Mouse (Mus musculus) limb, embryonic 10.5 days (tissue): ENCODE data around the gene Zfp473. TPM values are rescaled to one million over a fixed set of nuclear protein-coding genes. Genes with fewer than 3 reads are reported as not detected.
"Not testable (repeated sequence)": the region's sequence is repeated elsewhere in the genome, so short reads cannot be mapped to it uniquely, and the experiment has no call there.

ENCODE experiments used
- DNase-seq: peaks from one replicate; pipeline ENCODE4 v3.0.0-alpha.2; 2017; ENCODE audit warnings: low spot score
- H3K27ac ChIP-seq: fragments of 300-500 bp; sonication (generic); 2 replicates; pipeline ENCODE4 v1.5.1; 2016; ENCODE audit warnings: mild to moderate bottlenecking
- H3K27me3 ChIP-seq: fragments of 300-500 bp; sonication (generic); 2 replicates; pipeline ENCODE4 v1.6.1; 2016; ENCODE audit warnings: low read depth, mild to moderate bottlenecking; ENCODE audit not compliant: poor library complexity, severe bottlenecking
- H3K36me3 ChIP-seq: fragments of 300-500 bp; sonication (generic); 2 replicates; pipeline ENCODE4 v1.6.1; 2016; ENCODE audit warnings: mild to moderate bottlenecking, moderate library complexity
- H3K4me1 ChIP-seq: fragments of 300-500 bp; sonication (generic); 2 replicates; pipeline ENCODE4 v1.6.1; 2016
- H3K4me3 ChIP-seq: fragments of 300-500 bp; sonication (generic); 2 replicates; pipeline ENCODE4 v1.5.1; 2016; ENCODE audit warnings: mild to moderate bottlenecking, moderate library complexity
- H3K9me3 ChIP-seq: fragments of 300-500 bp; sonication (generic); replicated peaks from 2 replicates; pipeline ENCODE4 v1.6.1; 2016; ENCODE audit warnings: mild to moderate bottlenecking
- whole genome bisulfite sequencing: fragments of 180-500 bp; shearing (Covaris S2); methylation state at CpG from one replicate; pipeline ENCODE4 v1.1.7; 2016; 5-methylcytosine and 5-hydroxymethylcytosine counted together
- polyA plus RNA-seq: library from polyadenylated mRNA; unstranded; fragments of >200 nt; fragmentation: Nextera tagmentation; extraction: Ambion mirVana; gene quantifications from 2 replicates; pipeline ENCODE4 v1.2.1, GENCODE M21; 2016

Gene Zfp473
- polyA plus RNA-seq, 1 experiment from 2014 or later = 2.6 TPM

DNA sequence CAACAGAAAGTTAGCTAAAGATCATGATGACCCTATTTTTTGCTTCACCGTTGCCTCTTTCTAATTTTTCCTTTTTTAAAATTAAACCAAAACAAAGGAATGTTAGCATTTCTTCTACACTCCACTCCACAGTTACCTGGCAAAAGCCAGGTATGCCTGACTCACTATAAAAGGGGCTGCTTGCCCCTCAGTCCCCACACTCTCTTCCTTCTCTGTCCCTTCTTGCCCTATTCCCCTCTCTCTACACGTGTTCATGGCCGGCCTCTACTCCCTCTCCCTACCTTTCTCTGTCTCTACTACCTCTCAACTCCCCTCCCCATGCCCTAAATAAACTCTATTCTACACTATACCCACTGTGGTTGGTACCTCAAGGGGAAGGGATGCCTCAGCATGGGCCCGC lies 3.7 kb downstream of the Zfp473 start:
- H3K9me3 ChIP-seq = no peaks in the 10 kb centered on the region
- H3K36me3 ChIP-seq = peaks cover under 1% of the 10 kb centered on the region; the same call in 1 of the 2 replicates
- H3K4me3 ChIP-seq = peak overlapping the region; percentile 74; the same call in 1 of the 2 replicates
- H3K27me3 ChIP-seq = 0 out of 2 replicates have a peak, but pooled peaks cover 6% of the 10 kb centered on the region
- H3K27ac ChIP-seq = no peak overlapping the region
- peaks cover 32% of the 10 kb centered on the region for H3K4me1 ChIP-seq
- 73% methylated on average over 4 of the region's 4 CpGs for WGBS
- DNase-seq = no peak

- Histone ChIP-seq H3K27ac (peak overlapping the region; percentile 66), H3K4me3 (peak overlapping the region; percentile 54), H3K9me3 (no peaks in the 10 kb centered on the region), H3K36me3 (no peaks in the 10 kb centered on the region), H3K4me1 (peaks cover 32% of the 10 kb centered on the region), H3K27me3 (0 out of 2 replicates have a peak, but pooled peaks cover 6% of the 10 kb centered on the region)
- peak; percentile 80 for DNase-seq
- under 1% methylated on average over 18 of the region's 18 CpGs for WGBS
Measured at GRCm38 (mm10) chr7:44745076-44745475, 5.8 kb downstream of the Zfp473 start.

DNA sequence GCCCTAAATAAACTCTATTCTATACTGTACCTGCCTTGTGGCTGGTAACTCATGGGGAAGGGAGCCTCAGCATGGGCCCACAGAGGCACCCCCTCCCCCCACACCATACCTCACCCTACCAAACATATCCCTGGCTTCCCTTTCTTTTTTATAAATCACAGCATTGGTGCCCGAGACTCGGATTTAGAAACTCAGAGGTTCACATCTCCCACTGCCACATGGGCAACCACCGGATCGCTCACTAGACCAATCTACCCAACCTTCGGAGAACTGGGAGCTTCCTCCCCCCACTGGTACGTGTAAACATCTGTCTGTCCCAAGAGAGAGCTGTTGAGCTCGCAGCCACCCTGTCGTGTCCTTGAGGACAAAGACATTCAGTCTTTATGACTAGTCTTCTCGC lies 6.6 kb downstream of the Zfp473 start:
- Histone ChIP-seq H3K27ac (0 out of 2 replicates have a peak overlapping the region, but pooled peaks have one; percentile 66), H3K9me3 (no peaks in the 10 kb centered on the region), H3K4me3 (peak overlapping the region; percentile 54; the same call in 1 of the 2 replicates), H3K27me3 (0 out of 2 replicates have a peak, but pooled peaks cover 6% of the 10 kb centered on the region), H3K4me1 (peaks cover 28% of the 10 kb centered on the region), H3K36me3 (no peaks in the 10 kb centered on the region)
- WGBS = 47% methylated on average over 9 of the region's 9 CpGs
- DNase-seq = no peak

DNA sequence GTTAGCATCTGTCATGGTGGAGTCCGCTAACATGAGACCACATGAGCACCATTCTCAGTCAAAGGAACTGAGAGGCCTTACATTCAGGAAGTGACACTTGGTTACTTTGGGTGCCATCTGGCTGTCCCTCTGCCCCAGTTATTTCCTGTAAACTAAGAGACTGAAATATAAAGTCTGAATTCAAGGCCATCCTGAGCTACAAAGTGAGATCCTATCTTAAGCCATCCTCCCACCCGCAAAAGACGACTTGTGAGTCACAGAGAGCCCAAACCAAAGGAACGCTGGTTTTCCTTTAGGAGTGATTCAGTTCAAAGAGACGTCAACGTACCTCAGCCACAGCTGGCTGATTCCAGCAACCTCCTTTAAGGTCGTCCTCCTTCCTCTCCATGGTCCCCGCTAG lies 9.5 kb downstream of the Zfp473 start:
- peaks cover 11% of the 10 kb centered on the region for H3K4me1 ChIP-seq
- DNase-seq = no peak
- no peak overlapping the region for H3K27ac ChIP-seq
- 0 out of 2 replicates have a peak, but pooled peaks cover 6% of the 10 kb centered on the region for H3K27me3 ChIP-seq
- H3K9me3 ChIP-seq = no peaks in the 10 kb centered on the region
- WGBS = 92% methylated on average over 8 of the region's 8 CpGs
- H3K36me3 ChIP-seq = no peaks in the 10 kb centered on the region
- H3K4me3 ChIP-seq = no peak overlapping the region

- DNase-seq = no peak
- Histone ChIP-seq H3K9me3 (no peaks in the 10 kb centered on the region), H3K36me3 (peaks cover 19% of the 10 kb centered on the region), H3K27me3 (no peaks in the 10 kb centered on the region), H3K27ac (no peak overlapping the region), H3K4me3 (no peak overlapping the region), H3K4me1 (no peaks in the 10 kb centered on the region)
- 90% methylated on average over 9 of the region's 9 CpGs for WGBS
Measured at GRCm38 (mm10) chr7:44733723-44734122, 17.1 kb downstream of the Zfp473 start.

GRCm38 (mm10) chr7:44728082-44728975 lies 22.5 kb downstream of the Zfp473 start:
- DNase-seq = no peak
- Histone ChIP-seq H3K27ac (no peak overlapping the region), H3K4me3 (no peak overlapping the region), H3K36me3 (peaks cover 7% of the 10 kb centered on the region; the same call in 1 of the 2 replicates), H3K27me3 (no peaks in the 10 kb centered on the region), H3K4me1 (no peaks in the 10 kb centered on the region), H3K9me3 (no peaks in the 10 kb centered on the region)
- WGBS = 86% methylated on average over 11 of the region's 11 CpGs

DNA sequence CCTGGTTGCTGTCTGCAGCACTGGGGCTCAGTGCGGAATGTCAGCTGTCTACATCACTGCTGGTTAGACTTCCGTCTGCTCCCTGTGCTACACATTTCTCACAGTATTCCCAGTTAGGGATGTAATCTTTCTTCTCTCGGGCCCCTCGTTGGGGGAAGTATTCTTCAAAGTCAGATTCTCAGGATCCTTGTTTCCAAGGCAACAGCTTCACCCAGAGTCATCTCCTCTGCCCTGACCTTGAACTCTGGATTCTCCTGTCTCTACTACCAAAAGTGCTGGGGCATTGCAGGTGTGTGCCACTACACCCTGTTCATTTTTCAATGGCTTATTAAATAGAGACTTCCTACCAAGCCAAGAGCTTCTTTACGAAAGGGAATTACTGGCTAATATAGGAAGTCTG lies 23.7 kb downstream of the Zfp473 start:
- Histone ChIP-seq H3K36me3 (peaks cover 1% of the 10 kb centered on the region; the same call in 1 of the 2 replicates), H3K27ac (no peak overlapping the region), H3K9me3 (no peaks in the 10 kb centered on the region), H3K4me1 (no peaks in the 10 kb centered on the region), H3K4me3 (no peak overlapping the region), H3K27me3 (no peaks in the 10 kb centered on the region)
- 76% methylated on average over 5 of the region's 5 CpGs for WGBS
- no peak for DNase-seq

DNA sequence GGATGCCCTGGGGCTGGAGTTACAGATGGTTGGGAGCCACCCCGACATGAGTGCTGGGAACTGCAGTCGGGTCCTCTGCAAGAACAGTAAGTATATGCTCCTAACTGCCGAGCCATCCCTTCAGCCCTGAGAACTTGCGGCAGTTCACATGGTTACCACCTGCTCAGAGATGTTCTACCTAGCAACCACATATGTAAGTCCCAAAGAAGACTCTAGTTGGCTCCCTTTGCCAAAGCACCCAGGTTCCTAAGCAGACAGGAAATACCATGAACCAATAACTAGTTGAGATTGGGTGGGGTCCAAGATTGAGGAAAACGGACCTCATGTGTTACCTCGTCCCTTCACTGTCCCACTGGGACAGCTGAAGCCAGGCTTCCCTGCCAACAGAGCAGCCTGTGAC lies 24.5 kb downstream of the Zfp473 start:
- Histone ChIP-seq H3K27me3 (no peaks in the 10 kb centered on the region), H3K4me1 (no peaks in the 10 kb centered on the region), H3K9me3 (no peaks in the 10 kb centered on the region), H3K4me3 (no peak overlapping the region), H3K27ac (no peak overlapping the region), H3K36me3 (no peaks in the 10 kb centered on the region)
- no peak for DNase-seq
- WGBS = 82% methylated on average over 6 of the region's 6 CpGs

GRCm38 (mm10) chr7:44724316-44724715 lies 26.5 kb downstream of the Zfp473 start:
- Histone ChIP-seq H3K27ac (no peak overlapping the region), H3K9me3 (no peaks in the 10 kb centered on the region), H3K4me3 (no peak overlapping the region), H3K4me1 (no peaks in the 10 kb centered on the region), H3K36me3 (no peaks in the 10 kb centered on the region), H3K27me3 (no peaks in the 10 kb centered on the region)
- WGBS = 33% methylated on average over 7 of the region's 7 CpGs
- DNase-seq = no peak

GRCm38 (mm10) chr7:44722058-44722457 lies 28.8 kb downstream of the Zfp473 start:
- Histone ChIP-seq H3K36me3 (no peaks in the 10 kb centered on the region), H3K4me3 (no peak overlapping the region), H3K9me3 (no peaks in the 10 kb centered on the region), H3K27me3 (no peaks in the 10 kb centered on the region), H3K27ac (no peak overlapping the region), H3K4me1 (no peaks in the 10 kb centered on the region)
- DNase-seq = no peak
- WGBS = 91% methylated on average over 5 of the region's 5 CpGs

GRCm38 (mm10) chr7:44709881-44710280 lies 41.0 kb downstream of the Zfp473 start:
- Histone ChIP-seq H3K27me3 (no peaks in the 10 kb centered on the region), H3K27ac (no peak overlapping the region), H3K4me3 (no peak overlapping the region), H3K4me1 (no peaks in the 10 kb centered on the region), H3K9me3 (no peaks in the 10 kb centered on the region), H3K36me3 (no peaks in the 10 kb centered on the region)
- WGBS = 81% methylated on average over 5 of the region's 5 CpGs
- DNase-seq = no peak

GRCm38 (mm10) chr7:44708574-44708973 lies 42.3 kb downstream of the Zfp473 start, which contains the start of gene Izumo2:
TSS of gene Izumo2 (plus strand) at chr7:44708742.
- DNase-seq = no peak
- WGBS = 74% methylated on average over 14 of the region's 14 CpGs
- no peaks in the 10 kb centered on the region for H3K27me3 ChIP-seq

DNA sequence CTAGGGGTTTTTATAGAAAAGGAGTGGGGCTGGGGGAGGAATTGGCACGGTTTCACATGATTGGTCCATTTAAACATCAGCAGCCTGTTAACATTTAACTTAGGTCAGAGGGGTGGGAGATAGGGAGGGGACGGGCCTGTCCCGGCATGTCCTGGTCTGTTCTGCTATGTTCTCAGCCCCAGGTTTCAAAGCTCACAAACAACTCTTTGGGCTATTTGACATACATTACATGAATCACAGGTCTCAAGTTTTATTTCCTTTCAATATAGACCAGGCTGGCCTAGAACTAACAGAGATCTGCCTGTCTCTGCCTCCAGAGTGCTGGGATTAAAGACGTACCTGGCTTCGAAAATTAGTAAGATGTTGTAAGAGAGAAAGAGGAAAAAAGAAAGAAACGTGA lies 42.8 kb downstream of the Zfp473 start:
- H3K27ac ChIP-seq, H3K4me1 ChIP-seq, H3K36me3 ChIP-seq, DNase-seq, H3K27me3 ChIP-seq, H3K9me3 ChIP-seq, H3K4me3 ChIP-seq: not testable (repeated sequence)
- 95% methylated on average over 6 of the region's 6 CpGs for WGBS

More at GRCm38 (mm10) chr7:44708574-44708973, 42.3 kb downstream of the Zfp473 start, which contains the start of gene Izumo2:
- no peak within 1 kb of the TSS for H3K27ac ChIP-seq
- no peaks in the 10 kb centered on the region for H3K36me3 ChIP-seq
- H3K4me1 ChIP-seq = no peaks in the 10 kb centered on the region
- H3K9me3 ChIP-seq = no peaks in the 10 kb centered on the region
- no peak within 1 kb of the TSS for H3K4me3 ChIP-seq
